Mouse (Mus musculus) erythroblast, embryonic 14.5 days (primary cell): ENCODE data around the gene Ndrg3.

ENCODE experiments used
- GATA1 ChIP-seq: IDR thresholded peaks from 2 replicates; pipeline ENCODE4 v1.6.1; 2012; ENCODE audit warnings: low read length, inconsistent platforms, mixed read lengths
- TAL1 ChIP-seq: IDR thresholded peaks from 3 replicates; pipeline ENCODE4 v1.6.1; 2012; ENCODE audit warnings: low read length, inconsistent platforms, mixed read lengths

DNA sequence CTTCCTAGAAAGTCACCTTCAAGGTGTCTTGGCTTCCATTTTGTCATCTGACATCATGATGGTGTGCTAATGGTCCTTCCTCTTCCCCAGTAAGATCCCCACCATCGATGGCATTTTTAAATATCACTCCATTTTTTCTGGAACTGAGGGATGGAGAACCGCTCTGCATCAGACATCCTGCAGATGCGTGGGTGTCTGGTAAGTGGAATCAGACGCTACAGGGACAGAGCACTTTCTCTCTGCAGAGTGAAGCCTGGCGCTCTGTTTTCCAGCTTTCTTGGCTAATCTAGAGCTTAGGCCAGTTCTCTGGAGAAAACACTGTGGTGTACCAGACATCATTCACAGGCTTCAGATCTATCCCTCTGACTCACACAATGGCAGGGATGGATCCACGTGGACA lies 64.2 kb downstream of the Ndrg3 start:
- TF ChIP-seq GATA1 (no peak), TAL1 (no peak)
